Mouse (Mus musculus) neural tube, embryonic 15.5 days (tissue): Measurements from ENCODE around the gene Susd3. TPM values are rescaled to one million over a fixed set of nuclear protein-coding genes. Genes with fewer than 3 reads are reported as not detected.
A peak's percentile ranks its signal among the peaks of the same experiment; 100 is the strongest.

ENCODE experiments used
- ATAC-seq: fragments of 200-750 bp; cut with Nextera tagmentation; 2 replicates; pipeline ENCODE4 v1.8.0; 2017; ENCODE audit warnings: mild to moderate bottlenecking, moderate TSS enrichment, moderate library complexity; ENCODE audit not compliant: low FRiP score
- H3K27ac ChIP-seq: fragments of 300-500 bp; sonication (generic); replicated peaks from 2 replicates; pipeline ENCODE4 v1.5.1; 2015; ENCODE audit warnings: mild to moderate bottlenecking, inconsistent platforms
- H3K27me3 ChIP-seq: fragments of 300-500 bp; sonication (generic); replicated peaks from 2 replicates; pipeline ENCODE4 v1.6.1; 2015; ENCODE audit warnings: inconsistent platforms
- H3K36me3 ChIP-seq: fragments of 300-500 bp; sonication (generic); 2 replicates; pipeline ENCODE4 v1.6.1; 2015; ENCODE audit warnings: inconsistent platforms
- H3K4me1 ChIP-seq: fragments of 300-500 bp; sonication (generic); 2 replicates; pipeline ENCODE4 v1.6.1; 2015; ENCODE audit warnings: inconsistent platforms
- H3K4me2 ChIP-seq: fragments of 300-500 bp; sonication (generic); 2 replicates; pipeline ENCODE4 v1.6.1; 2015; ENCODE audit warnings: inconsistent platforms, mild to moderate bottlenecking, moderate library complexity
- H3K4me3 ChIP-seq: fragments of 300-500 bp; sonication (generic); replicated peaks from 2 replicates; pipeline ENCODE4 v1.5.1; 2015; ENCODE audit warnings: mild to moderate bottlenecking, inconsistent platforms
- H3K9ac ChIP-seq: fragments of 300-500 bp; sonication (generic); replicated peaks from 2 replicates; pipeline ENCODE4 v1.6.1; 2015; ENCODE audit warnings: mild to moderate bottlenecking, inconsistent platforms
- H3K9me3 ChIP-seq: fragments of 300-500 bp; sonication (generic); replicated peaks from 2 replicates; pipeline ENCODE4 v1.6.1; 2016; ENCODE audit warnings: inconsistent platforms
- WGBS: fragments of 180-500 bp; shearing (Covaris S2); methylation state at CpG from one replicate; pipeline ENCODE4 v1.1.7; 2015; ENCODE audit warnings: mixed read lengths; 5-methylcytosine and 5-hydroxymethylcytosine counted together
- polyA plus RNA-seq: library from polyadenylated mRNA; unstranded; fragments of >200 nt; fragmentation: Nextera tagmentation; extraction: Ambion mirVana; gene quantifications from 2 replicates; pipeline ENCODE4 v1.2.1, GENCODE M21; 2015

Gene Susd3
- polyA plus RNA-seq, 1 experiment from 2014 or later, result 0.95 TPM

DNA sequence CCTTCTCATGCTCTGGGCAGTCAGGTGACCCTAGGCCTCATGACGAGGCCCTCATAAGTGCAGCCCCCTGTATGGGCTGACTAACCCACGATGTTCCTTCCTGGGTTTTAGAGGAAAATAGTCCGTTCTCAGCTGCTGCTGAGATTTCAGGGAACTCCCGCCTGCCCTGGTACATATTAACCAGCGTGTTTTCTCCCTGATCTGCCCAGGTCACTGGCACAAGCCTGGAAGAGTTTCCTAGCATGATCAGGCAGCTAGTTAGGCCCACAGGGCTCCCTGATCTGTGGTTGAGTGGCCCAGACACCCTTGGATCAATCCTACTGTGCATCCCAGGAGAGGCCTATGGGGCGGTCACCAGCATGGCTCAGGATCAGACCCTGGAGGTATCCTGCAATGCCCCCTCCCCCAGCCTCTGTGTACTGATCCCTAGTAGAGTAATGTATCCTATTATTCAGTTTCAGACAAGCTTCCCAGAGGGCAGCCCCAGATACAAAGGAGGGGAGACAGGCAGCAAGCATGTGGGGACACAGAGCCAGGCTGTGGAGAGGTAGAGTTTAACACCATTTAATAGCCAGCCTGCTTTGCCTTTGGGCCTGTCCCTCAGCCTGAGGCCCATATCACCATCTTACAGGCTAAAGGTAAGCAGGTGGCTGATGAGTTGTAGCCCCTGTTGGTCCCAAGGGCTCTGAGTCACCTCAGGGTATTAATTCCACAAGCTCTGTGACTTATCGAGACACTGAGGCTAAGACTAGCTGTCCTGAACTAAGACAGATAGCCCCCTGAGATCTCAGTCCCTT lies 57.4 kb downstream of the Susd3 start:
- no peak overlapping the region for H3K27ac ChIP-seq
- H3K9ac ChIP-seq, result no peak overlapping the region
- H3K27me3 ChIP-seq, result no peaks in the 10 kb centered on the region
- no peaks in the 10 kb centered on the region for H3K9me3 ChIP-seq
- no peaks in the 10 kb centered on the region for H3K36me3 ChIP-seq
- no peak overlapping the region for H3K4me3 ChIP-seq
- WGBS, result 71% methylated on average over 7 of the region's 7 CpGs
- no peak for ATAC-seq
- peaks cover 38% of the 10 kb centered on the region for H3K4me1 ChIP-seq
- H3K4me2 ChIP-seq, result no peak overlapping the region

GRCm38 (mm10) chr13:49189970-49190870 lies 58.3 kb downstream of the Susd3 start:
- Histone ChIP-seq H3K9me3 (no peaks in the 10 kb centered on the region), H3K4me3 (no peak overlapping the region), H3K9ac (no peak overlapping the region), H3K36me3 (no peaks in the 10 kb centered on the region), H3K4me2 (no peak overlapping the region), H3K27me3 (no peaks in the 10 kb centered on the region), H3K4me1 (peaks cover 38% of the 10 kb centered on the region), H3K27ac (no peak overlapping the region)
- ATAC-seq, result no peak
- 87% methylated on average over 12 of the region's 12 CpGs for WGBS

- ATAC-seq, result no peak
- 58% methylated on average over 2 of the region's 2 CpGs for WGBS
- H3K4me2 ChIP-seq, result peak overlapping the region; percentile 99; the same call in 1 of the 2 replicates
Observed at GRCm38 (mm10) chr13:49188966-49189360, 59.5 kb downstream of the Susd3 start.

GRCm38 (mm10) chr13:49188219-49188965 lies 60.1 kb downstream of the Susd3 start:
- Histone ChIP-seq H3K27me3 (no peaks in the 10 kb centered on the region), H3K9ac (peak overlapping the region; percentile 70), H3K4me1 (peaks cover 38% of the 10 kb centered on the region), H3K27ac (peak overlapping the region; percentile 63; the same call in 1 of the 2 replicates), H3K9me3 (no peaks in the 10 kb centered on the region), H3K4me2 (peak overlapping the region; percentile 99), H3K4me3 (peak overlapping the region; percentile 84), H3K36me3 (no peaks in the 10 kb centered on the region)
- 22% methylated on average over 15 of the region's 15 CpGs for WGBS
- ATAC-seq, result peak; percentile 28

More at GRCm38 (mm10) chr13:49188966-49189360, 59.5 kb downstream of the Susd3 start:
- no peaks in the 10 kb centered on the region for H3K9me3 ChIP-seq
- H3K36me3 ChIP-seq, result no peaks in the 10 kb centered on the region
- H3K4me1 ChIP-seq, result peaks cover 38% of the 10 kb centered on the region
- no peaks in the 10 kb centered on the region for H3K27me3 ChIP-seq
- H3K4me3 ChIP-seq, result no peak overlapping the region
- H3K9ac ChIP-seq, result no peak overlapping the region
- H3K27ac ChIP-seq, result no peak overlapping the region; the same call in 1 of the 2 replicates

- Histone ChIP-seq H3K4me3 (peak within 1 kb of the TSS; percentile 84), H3K9ac (peak within 1 kb of the TSS; percentile 70), H3K4me1 (peaks cover 37% of the 10 kb centered on the region), H3K9me3 (no peaks in the 10 kb centered on the region), H3K27me3 (no peaks in the 10 kb centered on the region), H3K4me2 (peak within 1 kb of the TSS; percentile 99), H3K36me3 (no peaks in the 10 kb centered on the region), H3K27ac (peak within 1 kb of the TSS; percentile 63)
- WGBS, result under 1% methylated on average over 71 of the region's 87 CpGs
- peak; percentile 93 for ATAC-seq
Observed at GRCm38 (mm10) chr13:49187288-49188218, 61.0 kb downstream of the Susd3 start, which contains the start of gene Ninj1. Ninj1 (plus strand) TSS chr13:49187485.

GRCm38 (mm10) chr13:49186798-49187287 lies 61.7 kb downstream of the Susd3 start:
- Histone ChIP-seq H3K4me2 (peak overlapping the region; percentile 99), H3K4me1 (peaks cover 35% of the 10 kb centered on the region), H3K27ac (peak overlapping the region; percentile 45; the same call in 1 of the 2 replicates), H3K4me3 (peak overlapping the region; percentile 84), H3K9ac (peak overlapping the region; percentile 70), H3K36me3 (no peaks in the 10 kb centered on the region), H3K27me3 (no peaks in the 10 kb centered on the region), H3K9me3 (no peaks in the 10 kb centered on the region)
- peak; percentile 6 for ATAC-seq
- WGBS, result 20% methylated on average over 11 of the region's 11 CpGs

GRCm38 (mm10) chr13:49183646-49184045 lies 64.9 kb downstream of the Susd3 start:
- Histone ChIP-seq H3K9ac (no peak overlapping the region), H3K4me1 (peaks cover 28% of the 10 kb centered on the region), H3K27me3 (no peaks in the 10 kb centered on the region), H3K36me3 (no peaks in the 10 kb centered on the region), H3K4me3 (no peak overlapping the region), H3K27ac (no peak overlapping the region), H3K4me2 (no peak overlapping the region), H3K9me3 (no peaks in the 10 kb centered on the region)
- no peak for ATAC-seq
- WGBS, result 58% methylated on average over 5 of the region's 5 CpGs

DNA sequence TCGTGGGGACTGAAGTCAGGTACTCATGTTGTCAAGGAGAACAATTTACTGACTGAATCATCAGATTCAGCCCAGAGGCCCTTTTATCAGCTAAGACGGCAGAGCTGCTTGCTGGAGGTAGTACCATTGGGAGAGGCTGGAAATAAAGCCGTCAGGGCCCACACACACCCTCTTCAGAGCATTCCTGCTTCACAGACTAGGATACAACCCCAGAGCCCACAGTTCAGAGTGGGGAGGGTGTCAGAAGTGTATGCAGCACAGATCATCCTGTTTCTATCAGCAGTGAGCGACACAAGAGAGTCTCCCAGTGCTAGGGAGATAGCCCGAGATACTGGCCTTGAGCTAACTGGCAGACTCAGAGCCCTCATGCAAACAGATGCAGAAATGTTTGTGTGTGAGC lies 65.3 kb downstream of the Susd3 start:
- no peak overlapping the region for H3K4me3 ChIP-seq
- peaks cover 24% of the 10 kb centered on the region for H3K4me1 ChIP-seq
- no peaks in the 10 kb centered on the region for H3K27me3 ChIP-seq
- no peaks in the 10 kb centered on the region for H3K9me3 ChIP-seq
- ATAC-seq, result no peak
- H3K27ac ChIP-seq, result no peak overlapping the region
- WGBS, result 52% methylated on average over 5 of the region's 5 CpGs
- H3K9ac ChIP-seq, result 0 out of 2 replicates have a peak overlapping the region, but pooled peaks have one; percentile 20
- no peak overlapping the region for H3K4me2 ChIP-seq
- no peaks in the 10 kb centered on the region for H3K36me3 ChIP-seq

DNA sequence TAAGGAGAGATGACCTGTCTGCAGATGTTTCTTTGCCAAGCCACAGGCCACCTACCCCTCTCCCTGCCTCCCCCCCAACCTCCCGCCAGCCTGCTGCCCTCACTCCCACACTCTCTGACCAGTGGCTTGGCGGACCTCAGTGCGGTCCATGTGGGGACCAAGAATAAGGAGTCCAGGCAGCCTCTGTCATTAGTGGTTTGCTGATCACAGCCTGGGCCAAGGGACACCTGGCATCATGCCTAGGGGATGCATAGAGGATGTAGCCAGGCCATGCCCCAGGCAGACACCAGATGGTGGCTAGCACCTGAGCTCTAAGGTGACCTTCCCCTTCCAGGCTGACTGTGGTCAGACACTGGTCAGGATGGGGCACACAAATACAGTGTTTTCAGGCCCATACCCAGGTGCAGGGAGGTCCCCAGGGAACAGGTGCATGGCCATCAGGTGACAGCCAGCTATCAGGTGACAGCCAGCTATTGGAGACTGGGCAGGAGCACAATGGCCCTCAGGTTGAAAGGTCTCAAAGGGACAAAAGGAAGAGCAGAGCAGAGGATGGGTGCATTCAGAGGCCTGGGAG lies 67.0 kb downstream of the Susd3 start:
- 92% methylated on average over 3 of the region's 3 CpGs for WGBS
- no peak overlapping the region for H3K27ac ChIP-seq
- H3K36me3 ChIP-seq, result no peaks in the 10 kb centered on the region
- no peak overlapping the region for H3K4me2 ChIP-seq
- no peak for ATAC-seq
- H3K9me3 ChIP-seq, result no peaks in the 10 kb centered on the region
- H3K4me1 ChIP-seq, result peaks cover 9% of the 10 kb centered on the region
- H3K27me3 ChIP-seq, result no peaks in the 10 kb centered on the region
- H3K9ac ChIP-seq, result no peak overlapping the region
- H3K4me3 ChIP-seq, result no peak overlapping the region

DNA sequence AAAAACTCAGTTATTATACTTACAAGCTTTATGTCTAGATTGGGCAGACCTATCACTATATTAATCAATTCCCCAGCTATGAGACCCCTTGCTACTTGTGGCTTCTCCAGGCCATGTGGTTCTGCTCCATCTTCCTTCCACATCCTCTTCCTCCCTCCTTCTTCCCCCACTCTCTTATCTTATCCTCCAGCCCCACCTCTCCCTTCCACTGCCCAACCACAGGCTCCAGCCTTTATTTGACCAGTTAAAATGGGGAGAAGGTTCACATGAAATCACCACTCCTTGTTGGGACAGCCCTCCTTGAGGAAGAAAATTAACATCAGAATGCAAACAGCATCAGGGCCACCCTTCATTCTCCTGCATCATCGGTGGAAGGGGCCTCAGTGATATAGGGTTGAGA lies 67.8 kb downstream of the Susd3 start:
- Histone ChIP-seq H3K27ac (no peak overlapping the region), H3K9me3 (no peaks in the 10 kb centered on the region), H3K36me3 (no peaks in the 10 kb centered on the region), H3K4me3 (no peak overlapping the region), H3K27me3 (no peaks in the 10 kb centered on the region), H3K4me2 (no peak overlapping the region), H3K9ac (no peak overlapping the region), H3K4me1 (peaks cover 9% of the 10 kb centered on the region)
- no peak for ATAC-seq
- WGBS, result 67% methylated on average over 1 of the region's 1 CpGs
